Mouse (Mus musculus) gastrocnemius, postnatal 14 days (tissue): Measurements from ENCODE around the gene Mlph. TPM values are rescaled to one million over a fixed set of nuclear protein-coding genes. Genes with fewer than 3 reads are reported as not detected.

Experiments used
- DNase-seq: peaks from one replicate; pipeline ENCODE4 v3.0.0; 2021; ENCODE audit warnings: mixed read lengths
- intact Hi-C: fragments of 180-260 bp; cut with DNase I; formaldehyde crosslinking; loops from one replicate; pipeline ENCODE4 v1.15.1; 2025; ENCODE audit warnings: low total_unique reads
- long read RNA-seq, 2 experiments: library from polyadenylated mRNA; stranded (forward); transcript quantifications; one replicate each; pipeline ENCODE4 v2.0.0; 2021
- total RNA-seq, 2 experiments: library from RNA; stranded (reverse); gene quantifications; 2 replicates each; pipeline ENCODE4 v1.2.3; 2021

Mlph gene
- under 1 TPM; 0.31 to 0.35 TPM for total RNA-seq
- long read RNA-seq, experiment 1 = 0 reads
- long read RNA-seq, experiment 2 = 0 reads

DNA sequence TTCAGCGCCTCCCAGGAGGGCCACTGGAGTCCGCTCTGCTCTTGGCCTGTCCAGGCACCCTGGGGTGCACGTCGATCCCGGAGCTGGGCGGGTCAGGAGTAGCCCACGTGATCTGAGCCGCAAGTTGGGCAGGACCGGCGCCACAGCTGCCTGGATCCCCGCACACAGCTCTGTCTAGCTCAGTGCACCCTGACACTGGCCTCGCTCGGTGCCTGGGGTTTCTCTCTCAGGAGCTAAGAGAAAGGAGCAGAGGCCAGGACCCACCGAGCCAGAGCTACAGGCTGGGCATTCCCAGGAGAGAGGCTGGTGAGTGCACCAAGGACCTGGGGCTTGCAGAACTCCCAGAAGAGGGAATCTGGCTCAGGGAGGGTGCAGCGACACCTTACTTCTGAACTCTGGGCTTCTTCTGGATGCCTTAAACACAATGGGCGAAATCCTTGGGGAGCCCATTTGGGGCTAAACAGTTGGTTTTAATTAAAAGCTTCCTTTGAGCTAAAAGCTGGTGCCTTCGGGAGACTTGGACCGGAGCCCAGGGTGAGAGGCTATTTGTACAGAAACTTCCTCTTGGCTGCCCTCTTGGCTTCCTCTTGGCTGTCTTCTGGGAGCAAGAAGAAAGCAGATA is at the start of gene Mlph:
TSS of gene Mlph (plus strand) at position 138 of the 622 bp plus-strand sequence.
- peak; percentile 54 for DNase-seq
- intact Hi-C loops = no loop called here

DNA sequence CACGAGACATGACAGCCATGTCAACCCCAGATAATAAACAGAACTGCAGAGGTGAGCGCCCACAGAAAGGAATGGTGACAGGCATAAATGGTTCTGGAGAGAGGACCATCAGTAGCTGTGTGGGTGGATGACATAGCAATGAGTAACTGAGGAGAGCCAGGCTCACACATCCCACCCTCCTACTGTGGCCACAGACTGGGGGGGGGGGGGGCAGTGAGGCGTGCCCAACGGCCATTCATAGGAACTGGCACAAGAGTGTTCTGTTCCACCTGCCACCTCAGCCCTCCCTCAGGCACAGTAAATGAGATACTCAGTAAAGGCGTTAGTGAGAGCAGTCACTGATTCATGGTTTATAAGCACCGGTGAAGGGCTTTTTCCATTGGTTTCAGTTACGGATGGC is 48.2 kb upstream of the Mlph start:
- intact Hi-C loops = no loop called here
- no peak for DNase-seq

DNA sequence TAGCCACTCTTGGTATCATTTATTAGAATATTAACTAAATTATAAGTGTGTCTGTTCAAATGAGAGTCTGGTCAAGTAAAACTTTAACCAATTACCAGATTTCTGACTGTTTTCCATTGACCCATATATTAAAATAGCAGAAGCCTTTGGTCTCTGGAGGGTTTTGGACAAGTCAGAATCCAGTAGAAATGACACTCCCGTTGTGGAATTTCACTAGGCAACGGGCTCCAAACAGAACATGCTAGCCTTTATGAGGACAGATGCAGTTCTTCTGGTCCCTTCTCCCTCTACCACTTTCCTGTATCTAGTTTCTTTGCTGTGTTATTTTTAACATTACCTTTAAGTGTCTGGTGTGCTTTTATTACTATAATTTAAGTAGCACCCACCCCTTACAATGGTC is 44.3 kb upstream of the Mlph start:
- DNase-seq = no peak
- intact Hi-C loops = no loop called here

DNA sequence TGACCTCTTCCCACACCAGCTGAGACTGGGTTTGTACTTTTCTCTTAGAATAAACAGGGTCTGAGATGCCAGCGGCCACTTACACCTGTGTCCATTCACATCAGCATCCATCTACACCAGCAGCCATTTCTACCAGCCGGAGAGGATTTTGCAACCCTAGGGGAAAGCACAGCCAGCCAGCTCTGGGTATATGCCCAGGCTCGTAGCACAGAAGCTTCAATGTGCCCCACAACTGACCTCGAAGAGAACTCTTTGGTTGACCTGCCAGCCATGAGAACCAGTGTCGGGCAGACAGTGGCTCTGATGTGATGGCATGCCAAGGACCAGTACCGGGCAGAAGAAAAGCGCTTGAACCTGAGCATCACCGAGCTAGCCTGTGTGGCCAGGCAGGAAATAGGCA is 39.5 kb upstream of the Mlph start:
- no peak for DNase-seq
- intact Hi-C loops = no loop called here

DNA sequence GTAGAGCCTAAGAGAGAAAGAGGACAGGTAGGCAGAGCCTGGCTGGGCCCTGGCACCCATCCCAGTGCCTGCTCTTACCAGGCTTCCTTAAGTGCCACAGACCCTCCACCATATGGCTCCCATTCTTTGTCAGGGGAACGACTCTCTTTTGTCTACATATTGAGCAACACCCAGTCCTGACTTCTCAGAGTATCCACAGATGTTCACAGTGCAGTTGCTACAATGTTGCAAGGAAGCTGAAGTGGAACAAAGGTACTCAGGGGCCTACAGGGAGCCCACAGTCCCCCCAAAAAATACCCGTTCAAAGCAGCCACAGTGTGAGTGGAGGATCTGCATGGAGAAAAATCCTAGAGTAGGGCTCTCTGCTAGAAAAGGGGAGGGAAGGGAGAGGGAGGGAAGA is 38.9 kb upstream of the Mlph start:
- no peak for DNase-seq
- intact Hi-C loops = no loop called here

DNA sequence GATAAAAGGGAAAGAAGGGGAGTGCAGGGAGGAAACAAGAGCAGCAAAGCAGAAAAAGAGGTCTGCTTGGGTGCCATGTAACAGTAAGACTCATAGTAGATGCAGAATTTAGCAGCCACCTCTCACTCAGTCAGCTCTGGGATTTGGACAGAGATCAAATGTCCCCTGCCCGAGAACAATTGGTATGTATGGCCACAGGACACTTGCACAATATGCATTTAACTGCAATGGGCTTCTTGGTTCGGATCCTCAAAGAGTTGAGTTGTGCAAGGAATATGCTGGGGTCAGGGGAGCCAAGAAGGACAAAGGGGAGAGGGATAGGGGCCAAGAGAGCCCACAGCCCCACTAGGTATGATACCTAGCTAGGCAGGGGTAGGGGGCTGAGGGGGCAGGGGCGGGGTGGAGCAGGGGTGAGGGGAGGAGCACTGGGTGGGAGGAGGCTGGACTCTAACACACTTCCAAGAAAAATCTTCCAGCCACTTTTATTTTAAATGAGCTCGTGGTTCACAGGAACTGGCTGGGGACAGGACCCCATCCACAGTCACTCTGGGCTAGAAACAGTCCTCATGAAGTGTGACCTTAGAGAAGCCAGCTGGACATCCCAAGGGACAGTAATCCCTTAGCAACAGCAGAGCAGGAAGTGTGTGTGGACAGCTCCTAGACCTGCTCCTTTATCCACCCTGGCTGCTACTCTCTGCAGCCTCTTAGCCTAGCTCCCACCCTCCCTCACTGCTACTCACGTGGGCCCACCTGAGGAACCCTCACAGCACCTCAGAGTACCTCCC is 38.2 kb upstream of the Mlph start:
- intact Hi-C loops = no loop called here

DNA sequence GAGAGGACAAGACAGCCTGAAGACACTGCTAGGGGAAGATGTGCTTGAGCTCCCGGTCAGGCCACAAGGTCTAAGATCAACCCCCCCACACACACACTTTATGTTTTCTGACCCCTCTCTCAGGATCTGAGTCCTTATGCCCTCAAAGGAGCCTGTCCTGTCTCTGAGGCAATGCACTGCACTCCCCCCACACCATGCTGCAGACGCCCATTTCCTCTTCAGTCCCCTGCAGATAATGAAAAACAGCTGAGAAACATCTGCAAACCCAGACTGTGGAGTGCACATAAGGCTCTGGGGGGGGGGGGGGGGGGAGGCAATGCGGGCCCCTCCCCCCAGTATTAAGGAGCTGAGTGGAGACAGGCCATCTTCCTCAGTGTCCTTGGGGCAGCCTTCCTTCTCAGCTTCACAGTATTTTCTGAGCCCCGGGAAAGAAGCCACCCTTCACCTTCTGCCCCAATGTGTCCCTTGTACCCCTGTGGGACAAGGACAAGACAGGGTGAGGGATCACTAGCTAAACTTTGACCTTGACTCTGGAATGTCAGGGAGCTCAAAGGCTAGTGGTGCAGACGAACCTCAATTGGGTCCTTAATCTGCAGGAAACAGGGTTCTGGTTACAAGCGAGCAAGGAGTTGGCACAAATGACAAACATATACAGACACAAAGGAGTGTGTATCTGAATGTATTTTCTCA is 29.0 kb upstream of the Mlph start:
- no peak for DNase-seq
- intact Hi-C loops = no loop called here

More for the DNA sequence above, 38.2 kb upstream of the Mlph start:
- no peak for DNase-seq

DNA sequence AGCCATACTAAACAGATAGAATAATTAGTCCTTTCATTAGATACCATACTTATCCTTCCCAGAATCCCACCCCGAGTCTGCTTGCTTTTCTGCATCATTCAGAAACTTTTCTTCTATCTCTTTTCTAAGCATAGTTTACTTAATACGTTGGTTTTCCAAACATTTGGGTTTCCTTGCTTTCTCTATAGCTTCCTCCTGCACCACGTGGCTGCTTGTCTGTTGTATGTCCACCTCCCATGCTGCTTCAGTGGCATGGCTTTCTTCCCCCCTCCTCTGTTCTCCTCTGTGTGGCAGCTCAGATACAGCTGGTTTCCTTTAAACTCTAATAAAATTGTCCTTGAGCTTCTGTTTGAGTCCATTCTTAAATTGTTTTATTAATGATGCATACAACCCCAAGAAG is 20.4 kb upstream of the Mlph start:
- DNase-seq = no peak
- intact Hi-C loops = no loop called here

DNA sequence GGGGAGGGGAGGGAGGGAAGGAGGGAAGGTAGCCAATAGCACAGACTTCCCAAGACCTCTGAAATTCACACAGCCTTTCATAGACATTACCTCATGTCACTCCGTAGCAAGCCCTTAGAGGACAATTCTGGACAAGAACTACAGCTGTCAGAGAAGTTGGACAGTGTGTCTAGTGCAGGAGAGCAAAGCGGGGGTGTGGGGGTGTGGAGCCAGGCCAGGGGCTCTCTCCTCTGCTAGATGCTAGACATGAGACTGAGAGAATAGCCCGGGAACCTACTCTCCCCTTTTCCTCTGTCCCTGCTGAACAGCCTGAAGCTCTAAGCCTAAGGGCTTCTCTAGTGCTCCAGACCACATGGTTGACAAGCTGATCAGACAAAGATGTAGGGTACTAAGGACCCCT is 19.9 kb upstream of the Mlph start:
- peak; percentile 36 for DNase-seq
- intact Hi-C loops = no loop called here

DNA sequence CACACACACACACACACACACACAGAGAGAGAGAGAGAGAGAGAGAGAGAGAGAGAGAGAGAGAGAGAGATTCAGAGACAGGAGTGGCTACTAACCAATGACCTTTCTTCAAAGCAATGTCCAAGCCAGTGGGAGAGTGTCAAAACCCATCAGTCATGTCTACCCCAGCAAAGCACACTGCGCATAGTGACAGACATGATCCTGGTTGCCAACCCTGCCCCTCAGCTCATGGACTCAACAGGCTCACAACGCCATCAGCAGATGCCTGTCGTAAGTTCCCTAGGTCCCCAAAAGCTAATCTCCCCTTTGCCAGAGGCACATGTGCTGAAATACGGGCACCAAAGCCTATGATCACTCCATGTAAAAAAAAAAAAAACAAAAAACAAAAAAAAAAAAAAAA is 18.6 kb upstream of the Mlph start:
- DNase-seq = no peak
- intact Hi-C loops = no loop called here

DNA sequence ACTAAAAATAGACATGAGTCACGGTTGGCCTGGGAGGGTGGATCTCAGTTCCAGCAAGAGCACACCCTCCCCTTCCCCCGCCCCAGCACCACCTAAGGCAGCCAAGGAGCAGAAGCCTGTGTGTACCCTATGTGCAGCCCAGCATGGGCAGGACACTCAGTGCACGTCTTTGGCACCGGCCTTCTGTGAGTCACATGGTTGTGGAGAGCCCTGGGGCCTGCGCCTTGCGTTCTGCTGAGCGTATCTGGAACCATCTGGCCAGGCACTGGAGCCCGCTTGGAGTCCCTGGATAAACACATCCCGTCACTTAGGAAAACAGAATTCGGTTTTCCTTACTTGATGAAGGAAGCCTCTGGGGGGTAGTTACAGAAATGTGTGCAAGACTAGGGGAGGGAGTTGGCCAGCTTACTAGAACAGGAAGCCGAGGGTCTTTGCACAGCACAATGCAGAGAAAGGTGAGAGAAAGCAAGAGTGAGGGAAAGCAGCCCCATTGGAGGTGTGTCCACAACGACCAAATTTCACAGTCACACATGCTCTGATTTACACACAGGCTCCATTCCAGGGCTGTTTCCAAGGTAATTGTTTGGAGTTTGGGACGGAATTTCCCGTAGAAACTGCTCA is 18.0 kb upstream of the Mlph start:
- intact Hi-C loops = no loop called here
- DNase-seq = peak; percentile 81

DNA sequence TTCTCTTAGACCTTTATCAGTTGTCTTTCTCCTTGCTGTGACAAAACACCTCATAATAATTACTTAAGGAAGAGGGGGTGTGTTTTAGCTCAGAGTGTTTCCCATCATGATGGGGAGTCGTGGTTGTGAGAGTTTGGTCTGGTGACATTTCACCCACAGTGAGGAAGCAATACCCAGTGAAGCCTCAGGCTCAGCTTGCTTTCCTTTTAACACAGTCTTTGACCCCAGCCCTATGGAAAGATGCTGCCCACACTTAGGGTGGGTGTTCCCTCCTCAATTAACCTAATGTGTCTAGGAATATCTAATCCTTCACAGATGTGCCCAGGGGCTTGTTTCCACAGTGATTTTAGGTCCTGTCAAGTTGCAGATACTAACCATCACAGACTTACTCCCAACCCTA is 16.9 kb upstream of the Mlph start:
- no peak for DNase-seq
- intact Hi-C loops = no loop called here

DNA sequence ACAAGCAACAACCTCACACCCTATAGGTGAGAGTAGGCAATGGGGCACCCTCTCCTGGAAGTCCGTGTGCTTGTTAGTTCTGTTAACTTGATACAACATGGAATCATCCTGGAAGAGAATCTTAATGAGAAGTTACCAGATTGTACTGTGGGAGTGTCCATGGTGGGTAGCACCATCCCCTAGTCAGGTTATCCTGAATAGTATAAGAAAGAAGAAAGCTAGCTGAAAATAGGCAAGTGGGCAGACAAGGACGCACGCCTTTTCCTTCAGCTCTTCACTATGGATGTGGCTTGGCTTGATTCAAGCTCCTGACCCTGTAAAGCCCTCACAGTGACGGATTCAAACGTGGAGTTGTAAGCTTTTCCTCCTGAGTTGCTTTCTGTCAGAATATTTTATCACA is 15.1 kb upstream of the Mlph start:
- intact Hi-C loops = no loop called here
- DNase-seq = no peak

DNA sequence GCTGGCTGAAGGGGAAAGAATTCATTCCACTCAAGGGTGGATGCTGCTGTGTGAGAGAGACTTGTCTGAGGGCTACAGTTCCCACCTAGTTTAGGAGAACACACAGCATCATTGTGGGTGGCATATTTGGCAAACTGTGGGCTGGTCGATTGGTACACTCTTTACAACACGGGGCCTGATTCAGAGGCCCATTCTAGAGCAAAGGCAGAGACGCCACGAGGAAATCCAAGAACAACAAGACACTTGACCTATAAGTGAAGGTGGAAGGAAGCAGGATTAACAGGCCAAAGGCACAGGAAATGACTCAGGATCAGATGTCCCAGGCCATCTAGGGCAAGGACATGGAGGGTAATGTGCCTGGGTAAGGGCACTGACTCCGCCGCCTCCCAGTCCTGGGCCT is 14.5 kb upstream of the Mlph start:
- DNase-seq = no peak
- intact Hi-C loops = no loop called here

DNA sequence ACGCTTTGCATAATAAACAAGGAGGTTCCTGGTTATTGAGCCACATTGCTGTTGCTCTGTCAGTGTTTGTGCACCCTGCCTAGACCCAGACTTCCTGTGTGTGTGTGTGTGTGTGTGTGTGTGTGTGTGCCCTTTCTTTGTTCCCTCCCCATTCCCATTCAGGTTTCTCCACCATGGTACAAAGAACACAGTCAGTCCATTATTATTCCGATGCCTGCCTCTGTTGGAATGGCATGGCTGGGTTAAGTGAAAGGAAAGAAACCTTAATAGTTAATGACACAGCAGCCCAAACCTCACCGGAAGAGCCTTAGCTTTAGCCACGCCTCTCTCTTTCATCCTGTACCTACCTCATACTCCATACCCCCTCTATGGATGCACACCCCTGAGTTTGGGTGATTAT is 13.6 kb upstream of the Mlph start:
- intact Hi-C loops = no loop called here
- DNase-seq = no peak

DNA sequence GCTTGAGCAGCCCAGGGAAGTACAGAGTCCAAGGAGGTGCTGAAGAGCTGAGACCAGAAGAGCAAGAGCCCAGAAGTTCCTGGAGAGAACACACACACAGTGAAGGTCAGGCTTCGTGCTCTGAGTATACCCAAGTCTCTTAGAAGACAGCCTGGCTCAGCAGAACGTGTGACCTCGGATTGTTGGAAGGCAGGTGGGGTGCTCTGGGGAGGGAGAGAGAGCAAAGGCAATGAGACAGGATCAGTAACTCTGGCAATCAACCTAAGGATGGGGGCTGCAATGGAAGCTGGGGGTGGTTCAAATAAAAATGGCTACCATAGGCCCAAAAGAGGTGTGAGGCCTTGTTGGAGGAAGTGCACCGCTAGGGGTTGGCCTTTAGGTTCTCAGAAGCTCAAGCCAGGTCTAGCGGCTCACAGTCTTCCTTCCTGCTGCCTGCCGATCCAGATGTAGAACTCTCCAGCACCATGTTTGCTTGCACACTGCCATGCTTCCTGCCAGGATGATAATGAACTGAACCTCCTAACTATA is 13.1 kb upstream of the Mlph start:
- DNase-seq = no peak
- intact Hi-C loops = no loop called here

DNA sequence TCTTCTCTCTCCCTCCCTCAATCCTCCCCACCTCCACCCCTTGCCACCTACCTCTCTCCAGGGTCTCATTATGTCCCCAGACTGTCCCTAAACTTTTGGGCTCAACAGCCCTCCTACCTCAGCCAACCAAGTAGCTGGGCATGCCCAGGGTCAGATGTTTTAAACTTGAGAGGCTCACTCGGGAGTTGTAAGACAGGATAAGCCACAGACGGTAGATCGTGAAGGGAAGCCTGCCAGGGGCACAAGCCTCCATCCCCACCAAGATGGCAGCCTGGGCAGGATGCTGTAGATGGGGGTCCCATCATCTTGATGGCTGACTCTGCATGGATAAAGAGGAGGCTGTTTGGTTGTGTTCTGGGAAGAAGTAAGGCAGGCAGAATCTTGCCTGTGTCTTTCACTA is 12.1 kb upstream of the Mlph start:
- intact Hi-C loops = no loop called here
- DNase-seq = no peak

DNA sequence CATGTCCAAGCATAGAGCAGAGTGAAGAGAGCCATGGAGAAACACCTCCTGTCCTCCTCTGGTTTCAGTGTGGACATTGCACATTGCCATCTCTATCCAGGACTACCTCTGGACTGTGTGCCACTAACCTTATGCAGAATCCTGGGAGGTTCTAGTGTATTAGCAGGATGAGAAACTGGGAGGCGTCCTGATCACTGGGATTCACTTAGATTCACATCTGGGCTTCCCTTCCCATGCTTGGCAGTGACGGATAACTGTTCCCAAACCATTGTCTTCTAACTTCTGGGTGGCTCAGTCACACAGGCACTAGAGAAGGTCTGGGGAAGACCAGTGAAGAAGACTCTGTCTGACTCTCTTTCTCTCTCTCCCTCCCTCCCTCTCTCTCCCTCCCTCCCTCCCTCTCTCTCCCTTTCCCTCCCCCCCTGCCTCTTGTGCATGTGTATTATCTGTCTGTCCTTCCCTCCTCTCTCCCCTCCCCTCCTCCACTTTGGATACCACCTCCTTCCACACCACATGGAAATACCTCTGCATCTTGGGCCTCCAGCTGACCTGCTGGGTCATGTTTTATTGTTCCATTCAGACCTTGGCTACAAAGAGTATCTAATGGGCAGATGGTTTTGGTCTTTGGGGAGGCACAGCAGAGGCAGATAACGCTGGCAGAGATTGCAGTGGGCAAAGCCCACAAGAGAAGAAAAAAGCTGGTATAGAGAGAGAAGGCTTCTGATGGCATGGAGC is 11.5 kb upstream of the Mlph start:
- intact Hi-C loops = no loop called here
- DNase-seq = no peak

DNA sequence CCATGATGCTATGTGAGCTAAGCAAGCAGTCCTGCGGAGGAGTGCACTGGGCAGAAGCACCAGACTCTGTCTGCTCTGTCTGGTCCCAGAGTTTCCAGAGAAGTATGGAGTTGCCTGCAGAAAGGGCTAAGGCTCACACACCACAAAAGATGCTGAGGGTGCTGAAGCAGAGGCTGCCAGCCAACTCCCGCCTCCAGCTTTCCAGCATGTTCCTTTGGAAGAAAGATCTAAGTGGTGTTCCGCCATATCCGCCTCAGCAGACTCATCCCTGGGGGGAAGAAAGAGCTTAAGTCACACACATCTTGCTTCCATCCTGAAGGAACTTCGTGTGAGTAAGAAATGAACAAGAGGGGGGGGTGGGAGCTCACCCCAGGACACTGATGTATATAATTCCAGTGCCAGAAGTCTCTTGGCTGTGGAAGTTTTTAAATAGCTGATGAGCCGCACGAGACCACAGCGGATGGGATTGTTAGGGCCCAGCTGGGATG is 10.9 kb upstream of the Mlph start:
- peak; percentile 56 for DNase-seq
- intact Hi-C loops = no loop called here
